Mouse (Mus musculus) erythroblast, embryonic 14.5 days (primary cell): ENCODE results near the gene Spsb1.

Source experiments
- GATA1 ChIP-seq: IDR thresholded peaks from 2 replicates; pipeline ENCODE4 v1.6.1; 2012; ENCODE audit warnings: low read length, inconsistent platforms, mixed read lengths
- TAL1 ChIP-seq: IDR thresholded peaks from 3 replicates; pipeline ENCODE4 v1.6.1; 2012; ENCODE audit warnings: low read length, inconsistent platforms, mixed read lengths

DNA sequence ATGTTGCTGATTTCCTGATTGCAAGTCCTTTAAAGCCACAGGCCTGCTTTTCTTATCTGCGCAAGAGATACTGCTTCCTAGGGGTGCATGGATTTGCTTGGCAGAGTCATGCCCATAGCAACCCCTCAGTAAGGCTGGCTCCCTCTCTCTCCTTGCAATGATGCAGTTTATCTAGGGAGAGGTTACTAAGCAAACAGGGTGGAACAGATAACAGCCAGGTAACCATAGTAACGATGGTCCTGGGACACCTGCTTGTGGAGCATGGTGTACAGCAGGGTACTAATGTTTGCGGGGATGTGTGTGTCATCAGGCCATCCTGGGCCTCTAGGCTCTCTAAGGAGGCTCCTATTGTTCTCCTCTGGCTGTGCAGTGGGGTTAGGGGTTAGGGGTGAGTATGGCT, 97.2 kb downstream of the Spsb1 start:
- TF ChIP-seq GATA1 (no peak), TAL1 (no peak)
